Mouse (Mus musculus) layer of hippocampus, postnatal 25 days (tissue): ENCODE measurements around the gene Lmo1. TPM values are rescaled to one million over a fixed set of nuclear protein-coding genes. Genes with fewer than 3 reads are reported as not detected.
A peak's percentile ranks its signal among the peaks of the same experiment; 100 is the strongest.

Source experiments
- DNase-seq, 2 experiments: peaks; one replicate each; pipeline ENCODE4 v3.0.0; 2022; ENCODE audit warnings: mixed read lengths in 2 of 2, low spot score in 1 of 2; ENCODE audit errors: extremely low spot score in 1 of 2
- total RNA-seq, 2 experiments: library from RNA; stranded (reverse); gene quantifications; 2 replicates each; pipeline ENCODE4 v1.2.3; 2021

The Lmo1 gene
- total RNA-seq, 2 experiments from 2014 or later = 63.2 to 72.8 TPM

GRCm38 (mm10) chr7:109175670-109176625 lies 941 bp upstream of the Lmo1 start:
- no peak for DNase-seq

- peak; percentile 40 to 58 for DNase-seq
Observed at GRCm38 (mm10) chr7:109174337-109174948, 564 bp downstream of the Lmo1 start.

- DNase-seq = no peak
Observed at GRCm38 (mm10) chr7:109171874-109172273, 3.1 kb downstream of the Lmo1 start.

- peak; percentile 94 to 98 for DNase-seq
Observed at GRCm38 (mm10) chr7:109170441-109170820, 4.6 kb downstream of the Lmo1 start.

- no peak for DNase-seq
Observed at GRCm38 (mm10) chr7:109169505-109170440, 5.2 kb downstream of the Lmo1 start.

- no peak for DNase-seq
Observed at GRCm38 (mm10) chr7:109168716-109169115, 6.3 kb downstream of the Lmo1 start.

GRCm38 (mm10) chr7:109165931-109166585 lies 8.9 kb downstream of the Lmo1 start:
- DNase-seq = no peak

- DNase-seq = no peak
Observed at GRCm38 (mm10) chr7:109154331-109154730, 20.7 kb downstream of the Lmo1 start.

- DNase-seq = no peak
Observed at GRCm38 (mm10) chr7:109153538-109153937, 21.5 kb downstream of the Lmo1 start.

- no peak for DNase-seq
Observed at GRCm38 (mm10) chr7:109151088-109151487, 23.9 kb downstream of the Lmo1 start.

- DNase-seq = no peak
Observed at GRCm38 (mm10) chr7:109145211-109145610, 29.8 kb downstream of the Lmo1 start.

GRCm38 (mm10) chr7:109144705-109145104 lies 30.3 kb downstream of the Lmo1 start:
- DNase-seq = no peak

GRCm38 (mm10) chr7:109142564-109142963 lies 32.4 kb downstream of the Lmo1 start:
- DNase-seq = no peak

GRCm38 (mm10) chr7:109141753-109142152 lies 33.3 kb downstream of the Lmo1 start:
- no peak for DNase-seq

GRCm38 (mm10) chr7:109141054-109141453 lies 34.0 kb downstream of the Lmo1 start:
- DNase-seq = no peak

- peak; percentile 76 to 93 for DNase-seq
Observed at GRCm38 (mm10) chr7:109139405-109139804, 35.6 kb downstream of the Lmo1 start.

- DNase-seq = no peak
Observed at GRCm38 (mm10) chr7:109137441-109137840, 37.6 kb downstream of the Lmo1 start.

- DNase-seq = no peak
Observed at GRCm38 (mm10) chr7:109131565-109131964, 43.4 kb downstream of the Lmo1 start.

- DNase-seq = no peak
Observed at GRCm38 (mm10) chr7:109129946-109130686, 44.9 kb downstream of the Lmo1 start.
